Mouse (Mus musculus) liver, embryonic 14.5 days (tissue): ENCODE measurements at regions not wholly inside any gene's neighbourhood (a gene's known extent, or its start where the extent isn't known, plus 50 kb on each side); places are given as distances from the start of the nearest gene placed in this dataset.

Experiments used
- CTCF ChIP-seq: IDR thresholded peaks from 2 replicates; pipeline ENCODE4 v1.5.1; 2016; ENCODE audit warnings: antibody characterized with exemption, low read depth, control low read depth
- EP300 ChIP-seq: IDR thresholded peaks from 2 replicates; pipeline ENCODE4 v1.6.1; 2016; ENCODE audit warnings: antibody characterized with exemption, low read depth

DNA sequence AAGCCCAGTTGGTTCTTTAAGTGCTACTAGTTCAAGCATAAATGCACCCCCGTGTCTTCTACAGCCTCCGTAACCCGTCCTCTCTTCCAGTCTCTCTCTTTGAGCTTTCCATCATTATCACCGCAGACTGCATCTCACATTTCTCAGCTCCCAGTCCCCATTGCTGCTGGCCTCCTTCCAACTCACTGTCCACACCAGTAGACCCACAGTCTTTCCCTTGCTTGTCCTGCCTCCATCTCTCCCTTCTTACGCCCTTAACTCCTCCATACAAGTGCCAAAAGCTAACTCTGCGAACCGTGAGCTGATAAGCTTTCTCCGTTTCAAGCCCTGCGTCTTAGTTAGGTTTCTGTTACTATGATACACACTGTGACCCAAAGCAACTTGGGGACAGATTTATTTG, 141.0 kb upstream of the Frmd6 start:
- TF ChIP-seq CTCF = no peak
- no peak for TF ChIP-seq EP300
